Mouse (Mus musculus) pancreas, adult 10 weeks (tissue): Measurements from ENCODE around the gene Dusp14. TPM values are rescaled to one million over a fixed set of nuclear protein-coding genes. Genes with fewer than 3 reads are reported as not detected.

ENCODE experiments used
- polyA plus RNA-seq: library from polyadenylated mRNA; stranded (reverse); fragments of 350-450 nt; fragmentation: Illumina TruSeq; extraction: RNeasy Lipid Tissue Mini Kit (QIAGEN cat#74804); gene quantifications from one replicate; pipeline ENCODE4 v1.2.3, GENCODE M21; 2015; ENCODE audit warnings: low read depth, low replicate concordance; ENCODE audit not compliant: insufficient read depth

The Dusp14 gene
- 0.59 TPM for polyA plus RNA-seq

DNA sequence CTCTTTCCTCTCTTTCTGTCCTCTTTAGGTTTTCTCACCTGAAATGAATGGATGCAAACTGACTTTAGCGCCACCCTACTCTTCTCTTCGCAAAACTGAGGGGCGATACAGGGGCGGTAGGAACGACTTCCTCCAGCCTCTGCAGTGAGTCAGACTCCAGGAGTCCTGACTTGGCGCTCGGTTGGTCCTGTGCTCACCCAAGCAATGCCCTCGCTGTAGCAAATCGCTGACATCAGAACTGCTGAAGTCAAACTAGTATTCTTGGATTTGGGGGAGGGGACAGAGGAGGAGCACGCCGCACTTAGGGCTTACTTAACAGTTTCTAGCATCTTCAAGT, at the start of gene Dusp14:
Dusp14 (minus strand) TSS at position 228 of the 337 bp plus-strand sequence.

Other genes with a start within 250 kb of the Dusp14 start
- gene Hnf1b, start 219.2 kb downstream of the Dusp14 start, polyA plus RNA-seq = 16.9 TPM
- 4.4 TPM for gene Ddx52, start 127.2 kb downstream of the Dusp14 start, polyA plus RNA-seq
- gene Synrg, start 104.8 kb downstream of the Dusp14 start, polyA plus RNA-seq = 5.4 TPM
- 8.4 TPM for gene Tada2a, start 60.3 kb upstream of the Dusp14 start, polyA plus RNA-seq
- gene Acaca, start 60.4 kb upstream of the Dusp14 start, polyA plus RNA-seq = 8.3 TPM
- not detected for gene Gm11437, start 98.2 kb upstream of the Dusp14 start, polyA plus RNA-seq